Mouse (Mus musculus) left cerebral cortex, postnatal 4 days (tissue): ENCODE results near the gene Gucy1a1. TPM values are rescaled to one million over a fixed set of nuclear protein-coding genes. Genes with fewer than 3 reads are reported as not detected.
A peak's percentile ranks its signal among the peaks of the same experiment; 100 is the strongest.

Experiments used
- DNase-seq: peaks from one replicate; pipeline ENCODE4 v3.0.0-alpha.2; 2022
- intact Hi-C: fragments of 180-260 bp; cut with DNase I; formaldehyde crosslinking; loops from one replicate; pipeline ENCODE4 v1.15.1; 2025
- total RNA-seq, 2 experiments: library from RNA; stranded (reverse); gene quantifications; 2 replicates each; pipeline ENCODE4 v1.2.3; 2021

Gene Gucy1a1
- total RNA-seq, 2 experiments from 2014 or later = 138 to 165 TPM

- no peak for DNase-seq
- intact Hi-C loops = no loop called here
These were observed 46.5 kb downstream of the Gucy1a1 start for GRCm38 (mm10) chr3:82099127-82099526.

- DNase-seq = no peak
- intact Hi-C loops = no loop called here
These were observed 48.8 kb downstream of the Gucy1a1 start for GRCm38 (mm10) chr3:82096801-82097200.

GRCm38 (mm10) chr3:82074201-82074851, 71.3 kb downstream of the Gucy1a1 start, which contains the start of gene Gucy1b1:
Gene Gucy1b1 (minus strand): TSS chr3:82074689.
- intact Hi-C loops = no loop called here
- DNase-seq = peak; percentile 85

- intact Hi-C loops = no loop called here
- peak; percentile 75 for DNase-seq
These were observed 71.8 kb downstream of the Gucy1a1 start for GRCm38 (mm10) chr3:82073741-82074181.

GRCm38 (mm10) chr3:82067830-82068229, 77.8 kb downstream of the Gucy1a1 start:
- DNase-seq = no peak
- intact Hi-C loops = no loop called here

- intact Hi-C loops = no loop called here
- no peak for DNase-seq
These were observed 84.0 kb downstream of the Gucy1a1 start for GRCm38 (mm10) chr3:82061402-82062180.

GRCm38 (mm10) chr3:82057201-82057600, 88.4 kb downstream of the Gucy1a1 start:
- intact Hi-C loops = no loop called here
- DNase-seq = no peak

GRCm38 (mm10) chr3:82054283-82054974, 91.2 kb downstream of the Gucy1a1 start:
- peak; percentile 44 for DNase-seq
- intact Hi-C loops = no loop called here

- intact Hi-C loops = no loop called here
- no peak for DNase-seq
These were observed 93.6 kb downstream of the Gucy1a1 start for GRCm38 (mm10) chr3:82052029-82052428.

GRCm38 (mm10) chr3:82051468-82051867, 94.1 kb downstream of the Gucy1a1 start:
- intact Hi-C loops = no loop called here
- no peak for DNase-seq

GRCm38 (mm10) chr3:82048681-82049080, 96.9 kb downstream of the Gucy1a1 start:
- intact Hi-C loops = loop anchor here (5.0 kb wide), 1 partner anchor 284 kb away; no protein-coding TSS in a partner anchor
- no peak for DNase-seq

GRCm38 (mm10) chr3:82048078-82048477, 97.5 kb downstream of the Gucy1a1 start:
- intact Hi-C loops = loop anchor here (5.0 kb wide), 1 partner anchor 284 kb away; no protein-coding TSS in a partner anchor
- DNase-seq = no peak

GRCm38 (mm10) chr3:82047100-82047753, 98.4 kb downstream of the Gucy1a1 start:
- DNase-seq = peak; percentile 69
- intact Hi-C loops = loop anchor here (5.0 kb wide), 1 partner anchor 285 kb away; no protein-coding TSS in a partner anchor

- no peak for DNase-seq
These were observed 99.5 kb downstream of the Gucy1a1 start for GRCm38 (mm10) chr3:82046087-82046486.

GRCm38 (mm10) chr3:82044902-82045301, 100.7 kb downstream of the Gucy1a1 start:
- intact Hi-C loops = loop anchor here (5.0 kb wide), 1 partner anchor 287 kb away; no protein-coding TSS in a partner anchor
- no peak for DNase-seq

More at GRCm38 (mm10) chr3:82046087-82046486, 99.5 kb downstream of the Gucy1a1 start:
- intact Hi-C loops = loop anchor here (5.0 kb wide), 1 partner anchor 286 kb away; no protein-coding TSS in a partner anchor

GRCm38 (mm10) chr3:82043676-82044075, 101.9 kb downstream of the Gucy1a1 start:
- intact Hi-C loops = no loop called here

More at GRCm38 (mm10) chr3:82043676-82044075, 101.9 kb downstream of the Gucy1a1 start:
- DNase-seq = no peak
